Mouse (Mus musculus) kidney, embryonic 16.5 days (tissue): Measurements from ENCODE around the gene Prdx5. TPM values are rescaled to one million over a fixed set of nuclear protein-coding genes. Genes with fewer than 3 reads are reported as not detected.

Experiments
- ATAC-seq: fragments of 200-750 bp; cut with Nextera tagmentation; 2 replicates; pipeline ENCODE4 v1.8.0; 2017; ENCODE audit warnings: moderate TSS enrichment; ENCODE audit not compliant: low FRiP score, low TSS enrichment
- H3K27ac ChIP-seq: fragments of 300-500 bp; sonication (generic); 2 replicates; pipeline ENCODE4 v1.5.1; 2014; ENCODE audit warnings: low read length
- H3K27me3 ChIP-seq: fragments of 300-500 bp; sonication (generic); 2 replicates; pipeline ENCODE4 v1.6.1; 2014; ENCODE audit warnings: low read length, control low read depth, mixed read lengths; ENCODE audit not compliant: insufficient read depth
- H3K36me3 ChIP-seq: fragments of 300-500 bp; sonication (generic); 2 replicates; pipeline ENCODE4 v1.6.1; 2014; ENCODE audit warnings: low read length, control low read depth, mixed read lengths; ENCODE audit not compliant: insufficient read depth
- H3K4me1 ChIP-seq: fragments of 300-500 bp; sonication (generic); 2 replicates; pipeline ENCODE4 v1.6.1; 2014; ENCODE audit warnings: low read length, control low read depth, mixed read lengths; ENCODE audit not compliant: insufficient read depth
- H3K4me2 ChIP-seq: fragments of 300-500 bp; sonication (generic); replicated peaks from 2 replicates; pipeline ENCODE4 v1.6.1; 2014; ENCODE audit warnings: low read depth, low read length
- H3K4me3 ChIP-seq: fragments of 300-500 bp; sonication (generic); 2 replicates; pipeline ENCODE4 v1.5.1; 2014; ENCODE audit warnings: mild to moderate bottlenecking, low read length
- H3K9ac ChIP-seq: fragments of 300-500 bp; sonication (generic); replicated peaks from 2 replicates; pipeline ENCODE4 v1.6.1; 2014; ENCODE audit warnings: low read length
- H3K9me3 ChIP-seq: fragments of 300-500 bp; sonication (generic); 2 replicates; pipeline ENCODE4 v1.6.1; 2016; ENCODE audit warnings: low read length, control low read depth
- WGBS: fragments of 180-500 bp; shearing (Covaris S2); extraction: QIAGEN DNeasy Blood & Tissue Kit; methylation state at CpG from one replicate; pipeline ENCODE4 v1.1.7; 2014; 5-methylcytosine and 5-hydroxymethylcytosine counted together
- polyA plus RNA-seq: library from polyadenylated mRNA; unstranded; fragments of >200 nt; fragmentation: Nextera tagmentation; extraction: Ambion mirVana; gene quantifications from 2 replicates; pipeline ENCODE4 v1.2.1, GENCODE M21; 2015

Gene Prdx5
- 325 and 350 TPM in 2 replicates for polyA plus RNA-seq

- Histone ChIP-seq H3K36me3 (peaks cover 46% of the 10 kb centered on the region), H3K9ac (peak within 1 kb of the TSS; percentile 86), H3K4me3 (peak within 1 kb of the TSS; percentile 64), H3K27me3 (no peaks in the 10 kb centered on the region), H3K4me1 (peaks cover 29% of the 10 kb centered on the region), H3K9me3 (no peaks in the 10 kb centered on the region), H3K4me2 (peak within 1 kb of the TSS; percentile 73), H3K27ac (peak within 1 kb of the TSS; percentile 100)
- peak; percentile 93 for ATAC-seq
- under 1% methylated on average over 65 of the region's 65 CpGs for WGBS
Observed at GRCm38 (mm10) chr19:6909507-6910289, at the start of gene Prdx5, which contains the start of gene Trmt112. TSS of gene Prdx5 (minus strand) at chr19:6910106. TSS of gene Trmt112 (plus strand) at chr19:6909698.

GRCm38 (mm10) chr19:6956461-6956860 lies 46.6 kb upstream of the Prdx5 start:
- WGBS = 83% methylated on average over 10 of the region's 10 CpGs
- peaks cover 12% of the 10 kb centered on the region for H3K4me1 ChIP-seq
- no peak overlapping the region for H3K27ac ChIP-seq
- H3K4me2 ChIP-seq = no peak overlapping the region
- H3K9me3 ChIP-seq = no peaks in the 10 kb centered on the region
- H3K36me3 ChIP-seq = peaks cover 63% of the 10 kb centered on the region
- H3K9ac ChIP-seq = no peak overlapping the region
- H3K27me3 ChIP-seq = no peaks in the 10 kb centered on the region
- ATAC-seq = no peak
- no peak overlapping the region for H3K4me3 ChIP-seq

DNA sequence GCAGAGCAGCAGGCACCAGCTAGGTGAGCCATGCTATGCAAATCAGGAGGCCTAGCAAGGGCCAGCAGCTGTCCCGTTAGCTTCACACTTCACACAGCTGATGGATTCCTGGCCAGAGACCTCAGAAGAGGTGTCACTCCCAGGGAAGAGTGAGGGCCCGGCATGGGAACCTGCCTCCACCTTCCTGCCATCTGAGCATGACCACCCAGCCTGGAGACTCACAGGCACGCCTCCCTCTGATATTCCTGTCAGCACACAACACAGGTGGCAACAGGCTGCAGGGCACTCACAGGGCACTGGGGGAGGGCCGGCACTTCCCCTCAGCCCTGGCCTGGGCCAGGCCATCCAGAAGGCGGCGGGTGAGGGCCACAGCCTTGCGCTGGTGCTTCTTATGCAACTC lies 45.5 kb upstream of the Prdx5 start:
- Histone ChIP-seq H3K9me3 (no peaks in the 10 kb centered on the region), H3K27me3 (no peaks in the 10 kb centered on the region), H3K36me3 (peaks cover 59% of the 10 kb centered on the region), H3K4me3 (no peak overlapping the region), H3K4me1 (peaks cover 13% of the 10 kb centered on the region), H3K27ac (no peak overlapping the region), H3K9ac (no peak overlapping the region), H3K4me2 (no peak overlapping the region)
- ATAC-seq = no peak
- 80% methylated on average over 7 of the region's 7 CpGs for WGBS

GRCm38 (mm10) chr19:6954046-6954445 lies 44.1 kb upstream of the Prdx5 start:
- no peak overlapping the region for H3K27ac ChIP-seq
- WGBS = 51% methylated on average over 9 of the region's 9 CpGs
- no peak overlapping the region for H3K4me2 ChIP-seq

GRCm38 (mm10) chr19:6952712-6953037 lies 42.8 kb upstream of the Prdx5 start:
- Histone ChIP-seq H3K4me2 (peak overlapping the region; percentile 87), H3K4me1 (peaks cover 18% of the 10 kb centered on the region), H3K9me3 (no peaks in the 10 kb centered on the region), H3K27ac (peak overlapping the region; percentile 99), H3K9ac (peak overlapping the region; percentile 81), H3K4me3 (peak overlapping the region; percentile 64), H3K27me3 (no peaks in the 10 kb centered on the region), H3K36me3 (peaks cover 39% of the 10 kb centered on the region)
- WGBS = 5% methylated on average over 3 of the region's 3 CpGs
- no peak for ATAC-seq

More at GRCm38 (mm10) chr19:6954046-6954445, 44.1 kb upstream of the Prdx5 start:
- Histone ChIP-seq H3K27me3 (no peaks in the 10 kb centered on the region), H3K9ac (no peak overlapping the region), H3K36me3 (peaks cover 48% of the 10 kb centered on the region), H3K4me1 (peaks cover 18% of the 10 kb centered on the region), H3K4me3 (no peak overlapping the region), H3K9me3 (no peaks in the 10 kb centered on the region)
- no peak for ATAC-seq

DNA sequence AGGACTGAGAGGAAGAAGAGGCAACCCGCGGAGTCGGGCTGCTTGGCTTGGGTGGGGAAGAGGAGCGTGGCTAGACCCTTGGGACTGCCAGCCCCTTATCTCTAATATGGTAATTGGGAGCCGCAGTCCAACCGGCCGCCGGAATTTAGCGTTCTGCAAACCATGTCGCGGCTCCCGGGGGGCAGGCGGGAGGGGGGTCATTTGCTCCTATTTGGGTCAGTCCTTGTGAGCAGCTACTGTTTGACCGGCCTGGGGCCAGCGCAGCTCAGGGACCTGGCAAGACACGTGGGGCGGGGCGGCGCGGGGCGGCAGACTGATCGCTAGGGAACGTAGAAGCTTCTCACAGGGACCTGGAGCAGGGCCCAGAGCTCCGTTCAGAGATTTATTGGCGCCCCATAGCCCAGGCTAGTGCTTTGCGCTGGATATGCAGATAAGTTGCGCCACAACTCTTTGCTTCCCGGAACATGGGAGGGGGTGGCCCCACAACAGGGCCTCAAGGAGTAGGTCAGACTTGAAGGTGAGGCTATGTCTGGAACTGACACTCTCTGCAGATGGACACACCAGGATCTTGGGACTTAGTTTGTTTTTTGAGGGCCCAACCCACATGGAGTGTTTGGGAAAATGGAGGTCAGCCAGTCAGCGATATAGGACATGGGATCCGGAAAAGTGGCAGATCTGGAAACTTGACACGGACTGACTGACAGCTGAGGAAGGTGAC lies 42.2 kb upstream of the Prdx5 start:
- H3K4me1 ChIP-seq = peaks cover 18% of the 10 kb centered on the region
- no peaks in the 10 kb centered on the region for H3K9me3 ChIP-seq
- peak overlapping the region; percentile 99 for H3K27ac ChIP-seq
- H3K4me2 ChIP-seq = peak overlapping the region; percentile 87
- H3K36me3 ChIP-seq = peaks cover 34% of the 10 kb centered on the region
- H3K9ac ChIP-seq = peak overlapping the region; percentile 81
- H3K4me3 ChIP-seq = peak overlapping the region; percentile 64
- no peaks in the 10 kb centered on the region for H3K27me3 ChIP-seq
- under 1% methylated on average over 31 of the region's 31 CpGs for WGBS
- peak; percentile 63 for ATAC-seq

- Histone ChIP-seq H3K9me3 (no peaks in the 10 kb centered on the region), H3K36me3 (peaks cover 29% of the 10 kb centered on the region), H3K27me3 (no peaks in the 10 kb centered on the region), H3K4me1 (peaks cover 18% of the 10 kb centered on the region), H3K9ac (peak overlapping the region; percentile 81), H3K4me2 (peak overlapping the region; percentile 87), H3K4me3 (peak overlapping the region; percentile 64), H3K27ac (peak overlapping the region; percentile 99)
- under 1% methylated on average over 35 of the region's 35 CpGs for WGBS
- peak; percentile 84 for ATAC-seq
Observed at GRCm38 (mm10) chr19:6951381-6951968, 41.6 kb upstream of the Prdx5 start.

- peak; percentile 43 for ATAC-seq
- peaks cover 22% of the 10 kb centered on the region for H3K36me3 ChIP-seq
- H3K4me1 ChIP-seq = peaks cover 18% of the 10 kb centered on the region
- peak overlapping the region; percentile 99 for H3K27ac ChIP-seq
- H3K4me3 ChIP-seq = peak overlapping the region; percentile 64
- H3K27me3 ChIP-seq = no peaks in the 10 kb centered on the region
- under 1% methylated on average over 28 of the region's 28 CpGs for WGBS
- H3K9ac ChIP-seq = peak overlapping the region; percentile 81
- no peaks in the 10 kb centered on the region for H3K9me3 ChIP-seq
- peak overlapping the region; percentile 87 for H3K4me2 ChIP-seq
Observed at GRCm38 (mm10) chr19:6950613-6951153, 40.8 kb upstream of the Prdx5 start.

GRCm38 (mm10) chr19:6949951-6950350 lies 40.0 kb upstream of the Prdx5 start:
- ATAC-seq = no peak
- Histone ChIP-seq H3K4me1 (peaks cover 18% of the 10 kb centered on the region), H3K27ac (peak overlapping the region; percentile 99; the same call in 1 of the 2 replicates), H3K27me3 (no peaks in the 10 kb centered on the region), H3K9ac (peak overlapping the region; percentile 81), H3K4me3 (peak overlapping the region; percentile 64), H3K4me2 (peak overlapping the region; percentile 87), H3K36me3 (peaks cover 15% of the 10 kb centered on the region), H3K9me3 (no peaks in the 10 kb centered on the region)
- WGBS = 57% methylated on average over 5 of the region's 5 CpGs
